Comparison of ENCODE assay signal across 8 mouse cellular contexts in the genomic region with DNA sequence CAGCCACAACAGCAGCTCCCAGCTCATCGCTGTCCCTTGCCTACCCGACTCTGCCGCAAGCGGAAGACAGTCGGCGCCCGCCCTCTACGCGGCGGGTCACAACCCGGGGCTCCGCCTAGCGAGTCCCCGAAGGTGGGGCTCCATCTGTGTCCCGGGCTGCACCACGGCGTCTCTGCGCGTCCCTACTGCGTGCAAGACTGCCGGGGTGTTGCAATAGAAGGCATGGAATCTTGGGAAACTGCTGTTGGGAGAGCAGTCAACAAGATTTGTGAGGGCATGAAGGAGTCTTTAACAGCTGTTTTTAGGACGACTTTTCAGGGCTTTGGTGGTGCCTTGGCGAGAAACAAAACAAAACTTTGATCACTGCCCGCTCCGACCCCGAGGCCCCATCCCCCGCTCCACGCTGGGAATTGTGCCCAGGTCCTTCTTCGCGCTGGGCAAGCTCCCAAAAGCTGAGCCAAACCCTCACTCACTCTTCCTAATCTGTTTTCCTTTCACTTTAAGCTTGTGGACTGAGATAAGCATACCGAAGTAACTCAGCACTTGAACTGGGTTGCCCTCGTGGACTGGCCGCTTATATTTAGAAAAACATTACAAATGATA. TPM values are rescaled to one million over a fixed set of nuclear protein-coding genes. Genes with fewer than 3 reads are reported as not detected.
DNase-seq lines count a peak whose midpoint lies in the region; ATAC-seq and TF ChIP-seq lines count a peak whose summit lies in the region.

Dhrs7 (minus strand) TSS at position 175 of the 603 bp plus-strand sequence.

- peak within 1 kb of the TSS; percentile 49 for H3K9ac ChIP-seq in kidney, embryonic 15.5 days
- H3K9ac ChIP-seq in limb, embryonic 15.5 days = peak within 1 kb of the TSS; percentile 41
- peak within 1 kb of the TSS; percentile 65 for H3K9ac ChIP-seq in midbrain, postnatal 0 days (replicated peaks; ENCODE audit: low read length, poor library complexity, severe bottlenecking)

- DNase-seq in B cell, adult 2 months = peak; percentile 84 to 85
- peak; percentile 93 for DNase-seq in brain, adult 2 months (ENCODE audit: low read depth, low spot score)
- DNase-seq in heart, embryonic 10.5 days (ENCODE audit: low spot score) = peak; percentile 94
- DNase-seq in midbrain, postnatal 0 days (ENCODE audit: low spot score) = peak; percentile 71
- peak; percentile 60 to 72 for DNase-seq in spleen, postnatal 14 days (ENCODE audit: low spot score in 2 of 2)

- H3K4me1 ChIP-seq in heart, embryonic 10.5 days = peaks cover 16% of the 10 kb centered on the region
- H3K4me1 ChIP-seq in kidney, embryonic 15.5 days = peaks cover 10% of the 10 kb centered on the region
- peaks cover 7% of the 10 kb centered on the region; the same call in 1 of the 2 replicates for H3K4me1 ChIP-seq in limb, embryonic 15.5 days
- H3K4me1 ChIP-seq in midbrain, postnatal 0 days (ENCODE audit: insufficient read depth, low read length) = peaks cover 4% of the 10 kb centered on the region; the same call in 1 of the 2 replicates

- no peaks in the 10 kb centered on the region for H3K27me3 ChIP-seq in heart, embryonic 10.5 days (ENCODE audit: insufficient read depth, poor library complexity, severe bottlenecking)
- peaks cover 8% of the 10 kb centered on the region; the same call in 1 of the 2 replicates for H3K27me3 ChIP-seq in kidney, embryonic 15.5 days
- H3K27me3 ChIP-seq in limb, embryonic 15.5 days = no peaks in the 10 kb centered on the region
- no peaks in the 10 kb centered on the region for H3K27me3 ChIP-seq in midbrain, postnatal 0 days (ENCODE audit: insufficient read depth, low read length)

- peak within 1 kb of the TSS; percentile 74 for H3K4me3 ChIP-seq in heart, embryonic 10.5 days
- peak within 1 kb of the TSS; percentile 54 for H3K4me3 ChIP-seq in kidney, embryonic 15.5 days (replicated peaks)
- peak within 1 kb of the TSS; percentile 52 for H3K4me3 ChIP-seq in limb, embryonic 15.5 days
- H3K4me3 ChIP-seq in midbrain, postnatal 0 days (ENCODE audit: low read depth, low read length) = peak within 1 kb of the TSS; percentile 63

- under 1% methylated on average over 33 of the region's 33 CpGs for WGBS in heart, embryonic 10.5 days
- 1% methylated on average over 33 of the region's 33 CpGs for WGBS in kidney, embryonic 15.5 days
- 2% methylated on average over 33 of the region's 33 CpGs for WGBS in limb, embryonic 15.5 days
- WGBS in midbrain, postnatal 0 days = 2% methylated on average over 33 of the region's 33 CpGs

- peak within 1 kb of the TSS; percentile 87 for H3K4me2 ChIP-seq in kidney, embryonic 15.5 days
- peak within 1 kb of the TSS; percentile 76 for H3K4me2 ChIP-seq in limb, embryonic 15.5 days
- peak within 1 kb of the TSS; percentile 92 for H3K4me2 ChIP-seq in midbrain, postnatal 0 days (ENCODE audit: low read depth, low read length, poor library complexity, severe bottlenecking)

- TF ChIP-seq CTCF in midbrain, postnatal 0 days (IDR thresholded peaks at IDR 0.05) = peak; percentile 61

- peak within 1 kb of the TSS; percentile 90 for H3K27ac ChIP-seq in heart, embryonic 10.5 days
- peak within 1 kb of the TSS; percentile 19 for H3K27ac ChIP-seq in kidney, embryonic 15.5 days
- H3K27ac ChIP-seq in limb, embryonic 15.5 days = peak within 1 kb of the TSS; percentile 82
- peak within 1 kb of the TSS; percentile 47 for H3K27ac ChIP-seq in midbrain, postnatal 0 days (ENCODE audit: low read depth, low read length)

- H3K9me3 ChIP-seq in heart, embryonic 10.5 days = no peaks in the 10 kb centered on the region
- H3K9me3 ChIP-seq in kidney, embryonic 15.5 days (replicated peaks) = no peaks in the 10 kb centered on the region
- H3K9me3 ChIP-seq in limb, embryonic 15.5 days = no peaks in the 10 kb centered on the region
- no peaks in the 10 kb centered on the region for H3K9me3 ChIP-seq in midbrain, postnatal 0 days (ENCODE audit: low read length)

- H3K36me3 ChIP-seq in heart, embryonic 10.5 days = no peaks in the 10 kb centered on the region
- H3K36me3 ChIP-seq in kidney, embryonic 15.5 days = no peaks in the 10 kb centered on the region
- no peaks in the 10 kb centered on the region for H3K36me3 ChIP-seq in limb, embryonic 15.5 days
- no peaks in the 10 kb centered on the region for H3K36me3 ChIP-seq in midbrain, postnatal 0 days (ENCODE audit: insufficient read depth, low read length)

- ATAC-seq in erythroblast, adult 5-6 weeks (replicated peaks; ENCODE audit: low FRiP score, poor library complexity, severe bottlenecking) = peak; percentile 69
- ATAC-seq in kidney, embryonic 15.5 days (replicated peaks; ENCODE audit: low FRiP score) = peak; percentile 96
- ATAC-seq in limb, embryonic 15.5 days (ENCODE audit: insufficient number of reproducible peaks, low FRiP score, low TSS enrichment, low read depth) = peak; percentile 86
- ATAC-seq in midbrain, postnatal 0 days (ENCODE audit: low FRiP score) = peak; percentile 84

RNA-seq across cellular contexts. Expression of gene Dhrs7, which starts in this region (rescaled TPM):
- 35.1 and 46.1 TPM in 2 replicates for total RNA-seq in erythroblast, adult 5-6 weeks (2015; ENCODE audit: low replicate concordance)
- total RNA-seq in erythroblast, adult 5-6 weeks (2017; ENCODE audit: low replicate concordance) = 34.8 and 45.1 TPM in 2 replicates
- 22.1 and 28.1 TPM in 2 replicates for polyA plus RNA-seq in heart, embryonic 10.5 days (2016; fragmentation: Nextera tagmentation; extraction: Ambion mirVana)
- polyA plus RNA-seq in kidney, embryonic 15.5 days (2015; fragmentation: Nextera tagmentation; extraction: Ambion mirVana) = 11.1 and 12.4 TPM in 2 replicates
- 60.0 and 66.1 TPM in 2 replicates for polyA plus RNA-seq in limb, embryonic 15.5 days (2015; fragmentation: Nextera tagmentation; extraction: Ambion mirVana)
- total RNA-seq in midbrain, postnatal 0 days (2014; rRNA removed) = 10.5 and 12.3 TPM in 2 replicates
- 26.3 and 28.5 TPM in 2 replicates for polyA plus RNA-seq in midbrain, postnatal 0 days (2015; fragmentation: Nextera tagmentation; extraction: Ambion mirVana)

Comparison
In these comparisons a context has a peak if more than half of its experiments do, and no peak if none do; other contexts are left out.
1. Peak in every context shown above with its lines: DNase-seq, ATAC-seq, H3K4me3 ChIP-seq and H3K27ac ChIP-seq.
2. H3K27ac ChIP-seq: peak in every context shown above with its lines; median percentile 90 in heart, embryonic 10.5 days; 82 in limb, embryonic 15.5 days; 47 in midbrain, postnatal 0 days; 19 in kidney, embryonic 15.5 days.